In genomic region chr14:108913714-108914263, GRCm38 (mm10) we compare ENCODE assay signal across 9 mouse cellular contexts. TPM values are rescaled to one million over a fixed set of nuclear protein-coding genes. Genes with fewer than 3 reads are reported as not detected.
DNase-seq lines count a peak whose midpoint lies in the region; ATAC-seq lines count a peak whose summit lies in the region.
"Had no signal": no experiment of that assay in that cellular context is flagged by ENCODE, and none has a peak within 500 bp of the region (broad histone marks: within the 10 kb centered on the region; RNA-seq: fewer than 3 reads in every experiment).

Slitrk1 (minus strand) TSS chr14:108914158.

- peak within 1 kb of the TSS; percentile 42 for H3K4me3 ChIP-seq in lung, embryonic 16.5 days (ENCODE audit: low read length)
- peak within 1 kb of the TSS; percentile 46 for H3K4me3 ChIP-seq in embryonic facial prominence, embryonic 12.5 days

- no peak for DNase-seq in lung, postnatal 36 days
- peak; percentile 8 to 10 for DNase-seq in heart, postnatal 36 days
- peak; percentile 49 to 65 for DNase-seq in layer of hippocampus, adult 8-10 months (ENCODE audit: low spot score in 2 of 2)
- DNase-seq in lung, postnatal 10 days: peak; percentile 48
- DNase-seq in right cerebral cortex, adult 2 months (ENCODE audit: low spot score in 2 of 2): peak; percentile 65 to 71

- H3K9me3 ChIP-seq in lung, embryonic 16.5 days (ENCODE audit: control insufficient read depth, low read length): no peaks in the 10 kb centered on the region
- H3K9me3 ChIP-seq in embryonic facial prominence, embryonic 12.5 days: no peaks in the 10 kb centered on the region

- peak; percentile 45 for ATAC-seq in lung, embryonic 16.5 days (ENCODE audit: low read depth)
- ATAC-seq in embryonic facial prominence, embryonic 12.5 days (ENCODE audit: insufficient number of reproducible peaks, insufficient read depth, low FRiP score, low TSS enrichment): peak; percentile 37; the same call in 1 of the 2 replicates
- no peak for ATAC-seq in CD4-positive, CD25-positive, alpha-beta regulatory T cell, adult 4 months

- intact Hi-C loops in heart, postnatal 36 days (cut with DNase I): no loop called here

- no peak within 1 kb of the TSS for H3K9ac ChIP-seq in lung, embryonic 16.5 days (ENCODE audit: low read length)
- peak within 1 kb of the TSS; percentile 20; the same call in 1 of the 2 replicates for H3K9ac ChIP-seq in embryonic facial prominence, embryonic 12.5 days

- peak within 1 kb of the TSS; percentile 54 for H3K4me2 ChIP-seq in lung, embryonic 16.5 days (ENCODE audit: low read depth, low read length)
- peak within 1 kb of the TSS; percentile 69 for H3K4me2 ChIP-seq in embryonic facial prominence, embryonic 12.5 days (replicated peaks)

- no peak within 1 kb of the TSS for H3K27ac ChIP-seq in lung, embryonic 16.5 days (ENCODE audit: low read length)
- H3K27ac ChIP-seq in embryonic facial prominence, embryonic 12.5 days: no peak within 1 kb of the TSS

- under 1% methylated on average over 25 of the region's 25 CpGs for WGBS in lung, embryonic 16.5 days
- WGBS in embryonic facial prominence, embryonic 12.5 days: 1% methylated on average over 25 of the region's 25 CpGs

- H3K27me3 ChIP-seq in lung, embryonic 16.5 days (ENCODE audit: control insufficient read depth, insufficient read depth, low read depth, low read length): peaks cover 34% of the 10 kb centered on the region
- H3K27me3 ChIP-seq in embryonic facial prominence, embryonic 12.5 days: peaks cover 36% of the 10 kb centered on the region

- H3K36me3 ChIP-seq in lung, embryonic 16.5 days (ENCODE audit: control insufficient read depth, insufficient read depth, low read length): no peaks in the 10 kb centered on the region
- H3K36me3 ChIP-seq in embryonic facial prominence, embryonic 12.5 days: no peaks in the 10 kb centered on the region

- peaks cover 9% of the 10 kb centered on the region; the same call in 1 of the 2 replicates for H3K4me1 ChIP-seq in lung, embryonic 16.5 days (replicated peaks; ENCODE audit: control insufficient read depth, insufficient read depth, low read length)
- H3K4me1 ChIP-seq in embryonic facial prominence, embryonic 12.5 days: peaks cover 32% of the 10 kb centered on the region

RNA-seq across cellular contexts. Expression of gene Slitrk1, which starts in this region (rescaled TPM):
- polyA plus RNA-seq in lung, embryonic 16.5 days (2015; fragmentation: Nextera tagmentation; extraction: Ambion mirVana): 0.10 TPM in 1 of 2 replicates, not detected in the other
- 3.4 TPM in 2 replicates for polyA plus RNA-seq in embryonic facial prominence, embryonic 12.5 days (2016; fragmentation: Nextera tagmentation; extraction: Ambion mirVana)
- total RNA-seq in heart, postnatal 36 days (2021): not detected
- 10 to 100 TPM; 59.9 to 64.2 (median 61.0) TPM for total RNA-seq in layer of hippocampus, adult 8-10 months (2022)
- not detected for polyA plus RNA-seq in CD4-positive, CD25-positive, alpha-beta regulatory T cell, adult 4 months (2017; shearing (Covaris generic))
- total RNA-seq: liver, adult 2 months had no signal
- polyA plus RNA-seq: liver, adult 2 months had no signal

Comparison
In these comparisons a context has a peak if more than half of its experiments do, and no peak if none do; other contexts are left out.
1. RNA of gene Slitrk1 (total RNA-seq): 59.9 to 64.2 TPM in layer of hippocampus, adult 8-10 months; not detected in heart, postnatal 36 days; every median in the first group is over 10 times any median in the second.
2. Peak in ATAC-seq, H3K4me3 ChIP-seq and H3K4me2 ChIP-seq in lung, embryonic 16.5 days; RNA of the gene not detected or under 1 TPM.
3. Peak in DNase-seq in heart, postnatal 36 days; RNA of the gene not detected or under 1 TPM.